Mouse (Mus musculus) heart, postnatal 0 days (tissue): Measurements from ENCODE around the gene Dhx16. TPM values are rescaled to one million over a fixed set of nuclear protein-coding genes. Genes with fewer than 3 reads are reported as not detected.
A peak's percentile ranks its signal among the peaks of the same experiment; 100 is the strongest.

Source experiments
- ATAC-seq: fragments of 200-750 bp; cut with Nextera tagmentation; 2 replicates; pipeline ENCODE4 v1.8.0; 2017; ENCODE audit warnings: low read depth, moderate number of reproducible peaks, moderate library complexity; ENCODE audit not compliant: insufficient read depth
- DNase-seq: peaks from one replicate; pipeline ENCODE4 v3.0.0-alpha.2; 2016; ENCODE audit warnings: low spot score
- H3K27ac ChIP-seq: fragments of 300-500 bp; sonication (generic); 2 replicates; pipeline ENCODE4 v1.5.1; 2014; ENCODE audit warnings: low read depth, mild to moderate bottlenecking
- H3K27me3 ChIP-seq: fragments of 300-500 bp; sonication (generic); 2 replicates; pipeline ENCODE4 v1.6.1; 2014; ENCODE audit warnings: low read length, mixed read lengths; ENCODE audit not compliant: control insufficient read depth, insufficient read depth
- H3K36me3 ChIP-seq: fragments of 300-500 bp; sonication (generic); replicated peaks from 2 replicates; pipeline ENCODE4 v1.6.1; 2014; ENCODE audit warnings: low read length, mixed read lengths; ENCODE audit not compliant: control insufficient read depth, insufficient read depth
- H3K4me1 ChIP-seq: fragments of 300-500 bp; sonication (generic); 2 replicates; pipeline ENCODE4 v1.6.1; 2014; ENCODE audit warnings: antibody characterized with exemption; ENCODE audit not compliant: control insufficient read depth, insufficient read depth
- H3K4me2 ChIP-seq: fragments of 300-500 bp; sonication (generic); 2 replicates; pipeline ENCODE4 v1.6.1; 2014; ENCODE audit warnings: low read depth, mild to moderate bottlenecking, low read length, moderate library complexity
- H3K4me3 ChIP-seq: fragments of 300-500 bp; sonication (generic); 2 replicates; pipeline ENCODE4 v1.5.1; 2014; ENCODE audit warnings: low read depth, low read length
- H3K9ac ChIP-seq: fragments of 300-500 bp; sonication (generic); replicated peaks from 2 replicates; pipeline ENCODE4 v1.6.1; 2014; ENCODE audit warnings: low read depth, low read length, mixed read lengths
- H3K9me3 ChIP-seq: fragments of 300-500 bp; sonication (generic); replicated peaks from 2 replicates; pipeline ENCODE4 v1.6.1; 2016; ENCODE audit warnings: low read length; ENCODE audit not compliant: control insufficient read depth
- CTCF ChIP-seq: IDR thresholded peaks from 2 replicates; pipeline ENCODE4 v1.5.1; 2016; ENCODE audit warnings: antibody characterized with exemption, control low read depth, low read depth
- EP300 ChIP-seq: IDR thresholded peaks from 2 replicates; pipeline ENCODE4 v1.6.1; 2016; ENCODE audit warnings: antibody characterized with exemption, low read depth
- WGBS: fragments of 180-500 bp; shearing (Covaris S2); extraction: QIAGEN DNeasy Blood & Tissue Kit; methylation state at CpG from one replicate; pipeline ENCODE4 v1.1.7; 2014; 5-methylcytosine and 5-hydroxymethylcytosine counted together
- polyA plus RNA-seq: library from polyadenylated mRNA; unstranded; fragments of >200 nt; fragmentation: Nextera tagmentation; extraction: Ambion mirVana; gene quantifications from 2 replicates; pipeline ENCODE4 v1.2.1, GENCODE M21; 2015
- total RNA-seq: library from RNA; depleted of rRNA; stranded (reverse); fragments of >200 nt; gene quantifications from 2 replicates; pipeline ENCODE4 v1.2.3, GENCODE M21; 2014; ENCODE audit warnings: low replicate concordance; rRNA removed

Dhx16 gene
- total RNA-seq: 18.2 and 24.1 TPM in 2 replicates
- polyA plus RNA-seq: 14.9 and 15.0 TPM in 2 replicates

DNA sequence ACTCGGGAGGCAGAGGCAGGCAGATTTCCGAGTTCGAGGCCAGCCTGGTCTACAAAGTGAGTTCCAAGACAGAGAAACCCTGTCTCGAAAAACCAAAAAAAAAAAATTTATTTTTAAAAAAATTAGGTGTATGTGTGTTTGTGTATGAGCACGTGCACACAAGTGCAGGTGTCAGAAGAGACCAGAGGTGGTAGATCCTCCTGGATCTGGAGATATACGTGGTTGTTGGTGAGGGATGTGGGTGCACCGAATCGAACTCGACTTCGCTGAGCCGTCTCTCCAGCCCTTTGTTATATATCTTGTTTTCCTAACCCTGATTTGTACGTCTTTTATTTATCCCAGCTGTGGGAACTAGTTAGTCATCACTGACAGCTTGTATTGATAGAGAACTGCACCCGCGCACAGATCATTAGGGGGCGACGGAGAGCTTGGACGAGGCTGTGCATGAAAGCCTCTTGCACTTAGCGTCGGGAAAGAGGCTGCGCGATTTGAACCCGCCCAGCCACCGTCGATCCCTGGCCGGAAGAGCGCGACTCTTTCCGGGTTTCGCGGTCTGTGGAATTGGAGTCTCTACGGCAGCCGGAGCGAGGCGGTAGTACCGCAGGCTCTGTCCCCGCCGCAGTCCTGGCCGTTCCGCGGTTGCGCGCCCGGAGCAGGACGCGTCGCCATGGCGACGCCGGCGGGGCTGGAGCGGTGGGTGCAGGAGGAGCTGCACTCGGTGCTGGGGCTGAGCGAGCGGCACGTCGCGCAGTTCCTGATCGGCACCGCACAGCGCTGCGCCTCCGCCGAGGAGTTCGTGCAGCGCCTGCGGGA lies at the start of gene Dhx16:
TSS of gene Dhx16 (plus strand) at position 575 of the 813 bp plus-strand sequence.
- 5% methylated on average over 64 of the region's 66 CpGs for WGBS
- peaks cover 8% of the 10 kb centered on the region; the same call in 1 of the 2 replicates for H3K4me1 ChIP-seq
- peak within 1 kb of the TSS; percentile 70 for H3K4me3 ChIP-seq
- peak within 1 kb of the TSS; percentile 74 for H3K9ac ChIP-seq
- DNase-seq: peak; percentile 95
- no peaks in the 10 kb centered on the region for H3K27me3 ChIP-seq
- ATAC-seq: peak; percentile 90
- H3K4me2 ChIP-seq: peak within 1 kb of the TSS; percentile 97
- TF ChIP-seq EP300 (no peak; the same call in 1 of the 2 replicates), CTCF (peak; percentile 88)
- peaks cover 47% of the 10 kb centered on the region for H3K36me3 ChIP-seq
- no peaks in the 10 kb centered on the region for H3K9me3 ChIP-seq
- H3K27ac ChIP-seq: peak within 1 kb of the TSS; percentile 44

DNA sequence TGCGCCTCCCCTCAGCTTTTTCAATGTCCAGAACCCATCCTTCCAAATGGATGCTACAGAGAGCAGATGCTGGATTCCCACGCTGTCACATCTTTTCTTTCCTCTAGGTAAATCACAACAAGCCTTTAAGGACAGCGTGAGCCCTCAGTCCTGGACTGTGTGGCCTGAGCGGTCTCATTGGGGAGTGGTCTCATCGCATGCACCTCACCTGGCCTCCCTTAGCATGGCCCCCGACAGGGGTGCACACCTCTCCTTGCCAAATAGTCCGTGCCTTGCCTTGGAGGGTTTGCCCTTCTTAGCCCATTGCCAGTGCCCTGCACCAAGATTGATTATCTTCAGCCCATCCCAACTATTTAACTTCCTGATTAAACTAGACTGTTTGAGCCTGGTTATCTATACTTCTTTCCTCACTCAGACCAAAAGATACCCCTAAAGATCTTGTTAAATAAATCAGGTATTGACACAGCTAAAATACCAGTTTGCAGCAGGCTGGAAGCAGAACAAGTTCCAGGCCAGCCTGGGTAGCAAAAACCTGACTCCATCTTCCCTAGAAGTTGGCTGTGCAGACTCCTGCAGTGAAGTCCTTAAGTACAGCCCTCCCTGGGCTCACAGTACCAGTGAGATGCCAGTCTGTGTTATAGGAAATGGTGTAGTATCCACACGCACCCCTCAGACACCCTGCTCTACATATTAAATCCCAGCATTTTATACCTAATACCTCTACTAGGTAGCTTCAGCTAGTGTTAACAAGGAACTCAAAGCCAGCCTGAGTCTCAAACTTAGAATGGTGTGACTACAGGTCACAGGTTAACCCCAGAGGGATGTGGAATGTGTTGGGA lies 47.0 kb upstream of the Dhx16 start:
- Histone ChIP-seq H3K4me3 (no peak overlapping the region), H3K36me3 (peaks cover 65% of the 10 kb centered on the region), H3K9me3 (no peaks in the 10 kb centered on the region), H3K4me2 (no peak overlapping the region), H3K27ac (no peak overlapping the region), H3K27me3 (no peaks in the 10 kb centered on the region), H3K9ac (no peak overlapping the region), H3K4me1 (peaks cover 8% of the 10 kb centered on the region; the same call in 1 of the 2 replicates)
- no peak for ATAC-seq
- WGBS: 71% methylated on average over 8 of the region's 8 CpGs
- TF ChIP-seq EP300: no peak
- TF ChIP-seq CTCF: no peak
- no peak for DNase-seq

GRCm38 (mm10) chr17:35833239-35833751 lies 46.3 kb upstream of the Dhx16 start:
- Histone ChIP-seq H3K36me3 (peaks cover 59% of the 10 kb centered on the region), H3K9ac (no peak overlapping the region), H3K9me3 (no peaks in the 10 kb centered on the region), H3K4me1 (peaks cover 8% of the 10 kb centered on the region; the same call in 1 of the 2 replicates), H3K27me3 (no peaks in the 10 kb centered on the region), H3K27ac (no peak overlapping the region), H3K4me3 (no peak overlapping the region), H3K4me2 (no peak overlapping the region)
- no peak for TF ChIP-seq EP300
- no peak for TF ChIP-seq CTCF
- no peak for DNase-seq
- ATAC-seq: no peak
- 24% methylated on average over 5 of the region's 5 CpGs for WGBS

DNA sequence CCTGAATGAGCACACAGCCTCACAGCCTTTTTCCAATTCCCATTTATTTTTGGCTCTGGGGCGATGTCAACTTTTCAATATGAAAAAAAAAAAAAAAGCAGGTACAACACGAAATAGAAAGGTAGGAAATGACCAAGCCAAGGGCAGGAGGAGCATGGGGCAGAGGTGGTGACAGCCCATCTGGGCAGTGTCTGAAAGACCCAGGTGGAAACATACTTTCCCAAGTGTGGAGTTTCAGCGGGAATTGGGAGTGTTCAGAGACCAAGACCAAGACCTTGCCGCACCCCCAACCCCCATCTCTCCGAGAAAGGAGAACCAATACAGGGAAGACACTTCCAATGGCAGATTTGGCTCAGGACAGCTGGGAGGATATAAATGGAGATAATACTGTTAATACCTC lies 45.7 kb upstream of the Dhx16 start:
- WGBS: 52% methylated on average over 5 of the region's 5 CpGs
- TF ChIP-seq CTCF (no peak), EP300 (no peak)
- Histone ChIP-seq H3K4me3 (no peak overlapping the region), H3K4me1 (peaks cover 11% of the 10 kb centered on the region; the same call in 1 of the 2 replicates), H3K27ac (no peak overlapping the region), H3K9me3 (no peaks in the 10 kb centered on the region), H3K4me2 (no peak overlapping the region), H3K27me3 (no peaks in the 10 kb centered on the region), H3K36me3 (peaks cover 56% of the 10 kb centered on the region), H3K9ac (no peak overlapping the region)
- ATAC-seq: no peak
- no peak for DNase-seq

- H3K27me3 ChIP-seq: no peaks in the 10 kb centered on the region
- no peak for DNase-seq
- H3K9ac ChIP-seq: no peak overlapping the region
Measured at GRCm38 (mm10) chr17:35834696-35835422, 44.8 kb upstream of the Dhx16 start.

More at GRCm38 (mm10) chr17:35834696-35835422, 44.8 kb upstream of the Dhx16 start:
- peak overlapping the region; percentile 73; the same call in 1 of the 2 replicates for H3K4me3 ChIP-seq
- 64% methylated on average over 26 of the region's 26 CpGs for WGBS
- H3K4me1 ChIP-seq: peaks cover 13% of the 10 kb centered on the region
- peaks cover 55% of the 10 kb centered on the region for H3K36me3 ChIP-seq
- TF ChIP-seq CTCF (no peak), EP300 (no peak)
- no peaks in the 10 kb centered on the region for H3K9me3 ChIP-seq
- ATAC-seq: no peak
- H3K27ac ChIP-seq: no peak overlapping the region
- peak overlapping the region; percentile 75; the same call in 1 of the 2 replicates for H3K4me2 ChIP-seq
